Mouse (Mus musculus) layer of hippocampus, adult 9-10 months (tissue): Measurements from ENCODE around the gene Atg101.

ENCODE experiments used
- DNase-seq: peaks from one replicate; pipeline ENCODE4 v3.0.0; 2022; ENCODE audit warnings: low spot score

Atg101 gene

GRCm38 (mm10) chr15:101255842-101256462 lies 28.1 kb upstream of the Atg101 start:
- DNase-seq, result no peak

- DNase-seq, result no peak
Observed at GRCm38 (mm10) chr15:101256463-101257206, 27.4 kb upstream of the Atg101 start.

- DNase-seq, result no peak
Observed at GRCm38 (mm10) chr15:101258420-101258819, 25.7 kb upstream of the Atg101 start.

GRCm38 (mm10) chr15:101259922-101260321 lies 24.1 kb upstream of the Atg101 start:
- no peak for DNase-seq

GRCm38 (mm10) chr15:101260387-101260786 lies 23.7 kb upstream of the Atg101 start:
- DNase-seq, result no peak

- no peak for DNase-seq
Observed at GRCm38 (mm10) chr15:101260874-101261622, 23.0 kb upstream of the Atg101 start.

GRCm38 (mm10) chr15:101262502-101262901 lies 21.6 kb upstream of the Atg101 start:
- DNase-seq, result no peak

- DNase-seq, result peak; percentile 57
Observed at GRCm38 (mm10) chr15:101266132-101266963, 17.7 kb upstream of the Atg101 start.

GRCm38 (mm10) chr15:101267053-101268032 lies 16.7 kb upstream of the Atg101 start:
- no peak for DNase-seq

- DNase-seq, result no peak
Observed at GRCm38 (mm10) chr15:101270101-101270820, 13.8 kb upstream of the Atg101 start.

- no peak for DNase-seq
Observed at GRCm38 (mm10) chr15:101271107-101271506, 13.0 kb upstream of the Atg101 start.

GRCm38 (mm10) chr15:101271513-101271912 lies 12.6 kb upstream of the Atg101 start:
- no peak for DNase-seq

- DNase-seq, result no peak
Observed at GRCm38 (mm10) chr15:101274380-101274779, 9.7 kb upstream of the Atg101 start.

- DNase-seq, result no peak
Observed at GRCm38 (mm10) chr15:101277351-101277899, 6.6 kb upstream of the Atg101 start.

- DNase-seq, result no peak
Observed at GRCm38 (mm10) chr15:101278589-101278988, 5.5 kb upstream of the Atg101 start.

- DNase-seq, result no peak
Observed at GRCm38 (mm10) chr15:101279430-101279999, 4.6 kb upstream of the Atg101 start.

- DNase-seq, result no peak
Observed at GRCm38 (mm10) chr15:101282471-101282870, 1.6 kb upstream of the Atg101 start.

- peak; percentile 77 for DNase-seq
Observed at GRCm38 (mm10) chr15:101283183-101283910, 725 bp upstream of the Atg101 start.
